8 mouse cellular contexts compared by ENCODE assay signal in genomic region chr14:55618486-55619195, GRCm38 (mm10). TPM values are rescaled to one million over a fixed set of nuclear protein-coding genes. Genes with fewer than 3 reads are reported as not detected.
DNase-seq lines count a peak whose midpoint lies in the region; ATAC-seq and TF ChIP-seq lines count a peak whose summit lies in the region.

No protein-coding gene starts in this region.

- no peak for ATAC-seq in limb, embryonic 14.5 days (ENCODE audit: low FRiP score, low read depth)

- WGBS in limb, embryonic 14.5 days = 43% methylated on average over 22 of the region's 22 CpGs

- intact Hi-C loops in gastrocnemius, postnatal 14 days (cut with DNase I; ENCODE audit: low total_unique reads) = no loop called here

- no peak for TF ChIP-seq POLR2A in limb, embryonic 14.5 days (IDR thresholded peaks at IDR 0.05; ENCODE audit: borderline replicate concordance, extremely low read depth, insufficient read depth, insufficient read length)

- 0 out of 2 replicates have a peak overlapping the region, but pooled peaks have one; percentile 12 for H3K9ac ChIP-seq in limb, embryonic 14.5 days (ENCODE audit: low read depth, low read length, severe bottlenecking)

- H3K4me2 ChIP-seq in limb, embryonic 14.5 days (replicated peaks; ENCODE audit: low read depth, low read length, severe bottlenecking) = peak overlapping the region; percentile 39

- peak; percentile 36 to 47 for DNase-seq in cerebellum, adult 18-20 months
- DNase-seq in cerebellum, postnatal 4 days (ENCODE audit: low spot score in 2 of 2) = no peak
- DNase-seq in CD4-positive helper T cell, adult 2 months (ENCODE audit: low read depth, low spot score) = peak; percentile 22
- no peak for DNase-seq in limb, embryonic 14.5 days (ENCODE audit: low spot score)
- DNase-seq in spleen, postnatal 4 days (ENCODE audit: low spot score in 2 of 2) = peak; percentile 58 to 64
- no peak for DNase-seq in gastrocnemius, postnatal 14 days
- no peak for DNase-seq in thymus, postnatal 14 days

- H3K4me3 ChIP-seq in erythroblast, embryonic 14.5 days (replicated peaks) = peak overlapping the region; percentile 23
- peak overlapping the region; percentile 21 for H3K4me3 ChIP-seq in limb, embryonic 14.5 days (replicated peaks; ENCODE audit: low read length)

- H3K27me3 ChIP-seq in erythroblast, embryonic 14.5 days (ENCODE audit: control insufficient read depth) = no peaks in the 10 kb centered on the region
- H3K27me3 ChIP-seq in limb, embryonic 14.5 days (ENCODE audit: control insufficient read depth, insufficient read depth, low read length) = no peaks in the 10 kb centered on the region

- H3K9me3 ChIP-seq in erythroblast, embryonic 14.5 days (ENCODE audit: control insufficient read depth, low read length) = no peaks in the 10 kb centered on the region
- no peaks in the 10 kb centered on the region for H3K9me3 ChIP-seq in limb, embryonic 14.5 days (ENCODE audit: control insufficient read depth, low read length)

- H3K36me3 ChIP-seq in erythroblast, embryonic 14.5 days (ENCODE audit: control insufficient read depth) = peaks cover 2% of the 10 kb centered on the region
- peaks cover under 1% of the 10 kb centered on the region; the same call in 1 of the 2 replicates for H3K36me3 ChIP-seq in limb, embryonic 14.5 days (ENCODE audit: control insufficient read depth, insufficient read depth, low read length)

- H3K27ac ChIP-seq in limb, embryonic 14.5 days (replicated peaks; ENCODE audit: low read depth, low read length) = no peak overlapping the region

- peaks cover 64% of the 10 kb centered on the region for H3K4me1 ChIP-seq in erythroblast, embryonic 14.5 days (ENCODE audit: control insufficient read depth)
- H3K4me1 ChIP-seq in limb, embryonic 14.5 days (ENCODE audit: control insufficient read depth, insufficient read depth, low read length) = no peaks in the 10 kb centered on the region; the same call in 1 of the 2 replicates

RNA-seq across cellular contexts. Expression of gene Rec8, which starts 0.8 kb away (rescaled TPM):
- polyA plus RNA-seq in erythroblast, embryonic 14.5 days (2012) = 0.14 and 0.15 TPM in 2 replicates
- polyA plus RNA-seq in limb, embryonic 14.5 days (2012; rRNA removed) = 8.9 and 9.6 TPM in 2 replicates
- polyA plus RNA-seq in limb, embryonic 14.5 days (2014; fragmentation: Nextera tagmentation; extraction: Ambion mirVana) = 2.4 and 2.8 TPM in 2 replicates
- under 1 TPM; 0.53 to 0.72 TPM for total RNA-seq in gastrocnemius, postnatal 14 days (2021)

RNA-seq across cellular contexts. Expression of gene Irf9, which starts 15.3 kb away (rescaled TPM):
- polyA plus RNA-seq in erythroblast, embryonic 14.5 days (2012) = 3.3 and 4.8 TPM in 2 replicates
- polyA plus RNA-seq in limb, embryonic 14.5 days (2012; rRNA removed) = 21.0 and 26.4 TPM in 2 replicates
- 9.8 and 11.3 TPM in 2 replicates for polyA plus RNA-seq in limb, embryonic 14.5 days (2014; fragmentation: Nextera tagmentation; extraction: Ambion mirVana)
- total RNA-seq in gastrocnemius, postnatal 14 days (2021) = 1 to 10 TPM; 3.9 to 4.8 TPM

RNA-seq across cellular contexts. Expression of gene Ipo4, which starts 17.1 kb away (rescaled TPM):
- 2.2 and 2.9 TPM in 2 replicates for polyA plus RNA-seq in erythroblast, embryonic 14.5 days (2012)
- polyA plus RNA-seq in limb, embryonic 14.5 days (2012; rRNA removed) = 185 and 239 TPM in 2 replicates
- polyA plus RNA-seq in limb, embryonic 14.5 days (2014; fragmentation: Nextera tagmentation; extraction: Ambion mirVana) = 131 and 133 TPM in 2 replicates
- total RNA-seq in gastrocnemius, postnatal 14 days (2021) = 10 to 100 TPM; 52.5 to 62.0 TPM

RNA-seq across cellular contexts. Expression of gene Gm49378, which starts 19.1 kb away (rescaled TPM):
- polyA plus RNA-seq in erythroblast, embryonic 14.5 days (2012) = 0.01 and 0.44 TPM in 2 replicates
- polyA plus RNA-seq in limb, embryonic 14.5 days (2012; rRNA removed) = 6.8 and 12.2 TPM in 2 replicates
- 1.5 and 3.7 TPM in 2 replicates for polyA plus RNA-seq in limb, embryonic 14.5 days (2014; fragmentation: Nextera tagmentation; extraction: Ambion mirVana)
- under 1 TPM; 0.27 to 0.96 TPM for total RNA-seq in gastrocnemius, postnatal 14 days (2021)

RNA-seq across cellular contexts. Expression of gene Tm9sf1, which starts 25.0 kb away (rescaled TPM):
- 1.1 and 1.7 TPM in 2 replicates for polyA plus RNA-seq in erythroblast, embryonic 14.5 days (2012)
- 92.3 and 128 TPM in 2 replicates for polyA plus RNA-seq in limb, embryonic 14.5 days (2012; rRNA removed)
- polyA plus RNA-seq in limb, embryonic 14.5 days (2014; fragmentation: Nextera tagmentation; extraction: Ambion mirVana) = 111 and 116 TPM in 2 replicates
- 10 to 100 TPM; 21.5 TPM for total RNA-seq in gastrocnemius, postnatal 14 days (2021)

Comparison
In these comparisons a context has a peak if more than half of its experiments do, and no peak if none do; other contexts are left out.
1. DNase-seq: peak in cerebellum, adult 18-20 months (2 of 2), CD4-positive helper T cell, adult 2 months (single experiment) and spleen, postnatal 4 days (2 of 2); none in cerebellum, postnatal 4 days (0 of 2), limb, embryonic 14.5 days (single experiment), gastrocnemius, postnatal 14 days (single experiment) and thymus, postnatal 14 days (single experiment).
2. RNA of gene Ipo4, which starts 17.1 kb away (polyA plus RNA-seq): 131 to 239 TPM in limb, embryonic 14.5 days; 2.2 to 2.9 TPM in erythroblast, embryonic 14.5 days; every median in the first group is over 10 times any median in the second.